Mouse (Mus musculus) limb, embryonic 14.5 days (tissue): ENCODE measurements around the gene Acadvl. TPM values are rescaled to one million over a fixed set of nuclear protein-coding genes. Genes with fewer than 3 reads are reported as not detected.

ENCODE experiments used
- ATAC-seq: fragments of 200-750 bp; cut with Nextera tagmentation; 2 replicates; pipeline ENCODE4 v1.8.0; 2017; ENCODE audit warnings: low read depth, moderate number of reproducible peaks, moderate TSS enrichment; ENCODE audit not compliant: low FRiP score
- DNase-seq: peaks from one replicate; pipeline ENCODE4 v3.0.0-alpha.2; 2015; ENCODE audit warnings: low spot score
- H3K27ac ChIP-seq: fragments of 300-500 bp; sonication (generic); replicated peaks from 2 replicates; pipeline ENCODE4 v1.5.1; 2014; ENCODE audit warnings: low read depth, mild to moderate bottlenecking, low read length, moderate library complexity, mixed read lengths
- H3K27me3 ChIP-seq: fragments of 300-500 bp; sonication (generic); 2 replicates; pipeline ENCODE4 v1.6.1; 2014; ENCODE audit warnings: low read length, mixed read lengths; ENCODE audit not compliant: control insufficient read depth, insufficient read depth
- H3K36me3 ChIP-seq: fragments of 300-500 bp; sonication (generic); 2 replicates; pipeline ENCODE4 v1.6.1; 2014; ENCODE audit warnings: mild to moderate bottlenecking, low read length, moderate library complexity, mixed read lengths; ENCODE audit not compliant: control insufficient read depth, insufficient read depth
- H3K4me1 ChIP-seq: fragments of 300-500 bp; sonication (generic); 2 replicates; pipeline ENCODE4 v1.6.1; 2014; ENCODE audit warnings: antibody characterized with exemption, low read length, mixed read lengths; ENCODE audit not compliant: control insufficient read depth, insufficient read depth
- H3K4me2 ChIP-seq: fragments of 300-500 bp; sonication (generic); replicated peaks from 2 replicates; pipeline ENCODE4 v1.6.1; 2014; ENCODE audit warnings: low read depth, mild to moderate bottlenecking, low read length, moderate library complexity; ENCODE audit not compliant: severe bottlenecking
- H3K4me3 ChIP-seq: fragments of 300-500 bp; sonication (generic); replicated peaks from 2 replicates; pipeline ENCODE4 v1.5.1; 2014; ENCODE audit warnings: low read length
- H3K9ac ChIP-seq: fragments of 300-500 bp; sonication (generic); 2 replicates; pipeline ENCODE4 v1.6.1; 2014; ENCODE audit warnings: mild to moderate bottlenecking, low read depth, low read length, moderate library complexity; ENCODE audit not compliant: severe bottlenecking
- H3K9me3 ChIP-seq: fragments of 300-500 bp; sonication (generic); 2 replicates; pipeline ENCODE4 v1.6.1; 2016; ENCODE audit warnings: low read length; ENCODE audit not compliant: control insufficient read depth
- POLR2A ChIP-seq: fragments of 200-500 bp; IDR thresholded peaks from 2 replicates; pipeline ENCODE4 v1.8.0; 2012; ENCODE audit warnings: inconsistent platforms, mild to moderate bottlenecking, moderate library complexity, borderline replicate concordance; ENCODE audit not compliant: insufficient read depth, insufficient read length; ENCODE audit errors: extremely low read depth
- WGBS: fragments of 180-500 bp; shearing (Covaris S2); extraction: QIAGEN DNeasy Blood & Tissue Kit; methylation state at CpG from one replicate; pipeline ENCODE4 v1.1.7; 2014; 5-methylcytosine and 5-hydroxymethylcytosine counted together
- polyA plus RNA-seq, 2 experiments: library from polyadenylated mRNA; depleted of rRNA in 1 of 2; stranded (reverse) in 1 of 2; unstranded in 1 of 2; fragments of >200 nt; fragmentation: Nextera tagmentation in 1 of 2; extraction: Ambion mirVana in 1 of 2; gene quantifications; 2 replicates each; pipeline versions ENCODE4 v1.2.1 to v1.2.3; 2012 to 2014

Acadvl gene
- polyA plus RNA-seq, 2 experiments, result 55.4 to 71.8 TPM

GRCm38 (mm10) chr11:69991711-69992110 is 23.5 kb downstream of the Acadvl start:
- TF ChIP-seq POLR2A, result 0 out of 2 replicates have a peak, but pooled peaks have one; percentile 28
- H3K4me2 ChIP-seq, result peak overlapping the region; percentile 65
- 0% methylated on average over 15 of the region's 15 CpGs for WGBS
- H3K36me3 ChIP-seq, result peaks cover 56% of the 10 kb centered on the region
- peak; percentile 2; the same call in 1 of the 2 replicates for ATAC-seq
- H3K4me3 ChIP-seq, result peak overlapping the region; percentile 78
- no peaks in the 10 kb centered on the region for H3K27me3 ChIP-seq
- peak overlapping the region; percentile 83 for H3K27ac ChIP-seq
- DNase-seq, result no peak
- peaks cover 9% of the 10 kb centered on the region; the same call in 1 of the 2 replicates for H3K4me1 ChIP-seq
- peak overlapping the region; percentile 84 for H3K9ac ChIP-seq
- no peaks in the 10 kb centered on the region for H3K9me3 ChIP-seq

GRCm38 (mm10) chr11:69990850-69991691 is 24.1 kb downstream of the Acadvl start, which contains the start of gene Gabarap:
Gabarap (plus strand) TSS chr11:69991143.
- ATAC-seq, result peak; percentile 74
- Histone ChIP-seq H3K27ac (peak within 1 kb of the TSS; percentile 83), H3K4me1 (peaks cover 9% of the 10 kb centered on the region; the same call in 1 of the 2 replicates), H3K36me3 (peaks cover 63% of the 10 kb centered on the region), H3K4me2 (peak within 1 kb of the TSS; percentile 65), H3K27me3 (no peaks in the 10 kb centered on the region), H3K9me3 (no peaks in the 10 kb centered on the region), H3K4me3 (peak within 1 kb of the TSS; percentile 78), H3K9ac (peak within 1 kb of the TSS; percentile 84)
- WGBS, result under 1% methylated on average over 40 of the region's 40 CpGs
- peak; percentile 98 for DNase-seq
- no peak; the same call in 1 of the 2 replicates for TF ChIP-seq POLR2A

GRCm38 (mm10) chr11:69989949-69990348 is 25.3 kb downstream of the Acadvl start:
- Histone ChIP-seq H3K27me3 (no peaks in the 10 kb centered on the region), H3K9me3 (no peaks in the 10 kb centered on the region), H3K4me2 (no peak overlapping the region), H3K4me3 (no peak overlapping the region), H3K36me3 (peaks cover 68% of the 10 kb centered on the region), H3K27ac (peak overlapping the region; percentile 83; the same call in 1 of the 2 replicates), H3K9ac (no peak overlapping the region), H3K4me1 (peaks cover 9% of the 10 kb centered on the region; the same call in 1 of the 2 replicates)
- ATAC-seq (no peak), DNase-seq (no peak)
- 92% methylated on average over 8 of the region's 8 CpGs for WGBS
- no peak for TF ChIP-seq POLR2A

- no peaks in the 10 kb centered on the region for H3K9me3 ChIP-seq
- H3K36me3 ChIP-seq, result peaks cover 53% of the 10 kb centered on the region
- 87% methylated on average over 8 of the region's 8 CpGs for WGBS
- H3K27me3 ChIP-seq, result no peaks in the 10 kb centered on the region
- no peak for DNase-seq
- H3K4me1 ChIP-seq, result peaks cover 17% of the 10 kb centered on the region
- no peak overlapping the region for H3K4me3 ChIP-seq
- H3K9ac ChIP-seq, result no peak overlapping the region
- no peak overlapping the region for H3K27ac ChIP-seq
- ATAC-seq, result no peak
- no peak for TF ChIP-seq POLR2A
- H3K4me2 ChIP-seq, result no peak overlapping the region
These were observed 30.8 kb downstream of the Acadvl start for GRCm38 (mm10) chr11:69984431-69984830.

- H3K9me3 ChIP-seq, result no peaks in the 10 kb centered on the region
- no peak overlapping the region for H3K27ac ChIP-seq
- 84% methylated on average over 4 of the region's 4 CpGs for WGBS
- no peak overlapping the region for H3K4me3 ChIP-seq
- peak overlapping the region; percentile 88; the same call in 1 of the 2 replicates for H3K4me2 ChIP-seq
- no peaks in the 10 kb centered on the region for H3K27me3 ChIP-seq
- H3K4me1 ChIP-seq, result peaks cover 19% of the 10 kb centered on the region
- DNase-seq, result no peak
- peak overlapping the region; percentile 96; the same call in 1 of the 2 replicates for H3K9ac ChIP-seq
- no peak for ATAC-seq
- peaks cover 42% of the 10 kb centered on the region for H3K36me3 ChIP-seq
- TF ChIP-seq POLR2A, result no peak
These were observed 31.8 kb downstream of the Acadvl start for GRCm38 (mm10) chr11:69983377-69983776.
